Mouse (Mus musculus) 3T3-L1 (cell line): ENCODE data around the gene Cd200.
"Not testable (repeated sequence)": the region's sequence is repeated elsewhere in the genome, so short reads cannot be mapped to it uniquely, and the experiment has no call there.

Source experiments
- DNase-seq: peaks from one replicate; pipeline ENCODE4 v3.0.0-alpha.2; 2015; ENCODE audit warnings: low read depth, low spot score

Gene Cd200

DNA sequence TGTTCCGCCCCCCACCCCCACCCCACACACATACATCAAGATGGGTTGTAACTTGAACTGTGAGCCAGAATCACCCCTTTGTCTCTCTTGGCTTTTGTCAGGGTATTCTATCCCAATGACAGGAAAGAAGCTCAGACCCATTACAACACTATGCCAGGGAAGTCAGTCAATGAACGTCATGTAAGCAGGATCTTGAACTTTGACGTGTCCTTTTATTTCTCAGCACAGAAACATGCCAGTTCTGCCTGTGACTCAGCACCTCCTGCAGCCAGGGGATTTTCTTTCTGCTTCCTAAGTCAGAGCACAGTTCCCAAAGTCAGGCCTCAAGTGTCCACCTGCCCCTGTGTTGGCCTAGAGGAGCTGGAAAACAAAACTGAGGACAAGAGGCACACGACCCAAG lies 31.5 kb downstream of the Cd200 start:
- peak; percentile 78 for DNase-seq

GRCm38 (mm10) chr16:45376812-45377211 lies 32.0 kb downstream of the Cd200 start:
- no peak for DNase-seq

DNA sequence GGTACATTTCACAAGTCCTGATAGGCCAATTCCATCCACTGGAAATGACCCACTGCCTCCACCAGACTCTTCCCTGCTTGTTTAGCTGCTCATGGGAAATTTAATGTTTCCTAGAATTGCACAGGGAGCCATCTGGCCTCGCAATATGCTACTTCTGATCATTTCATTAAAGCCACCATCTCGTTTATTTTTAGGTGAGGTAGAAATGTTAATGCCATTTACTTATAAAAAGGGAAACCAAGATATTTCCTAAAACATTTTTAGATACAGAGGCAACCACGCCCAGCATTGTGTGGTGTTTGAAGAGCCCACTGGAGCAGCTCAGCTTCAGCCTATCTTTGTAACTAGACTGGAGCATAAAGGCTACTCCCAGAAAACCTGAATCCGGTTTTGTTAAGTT lies 32.6 kb downstream of the Cd200 start:
- DNase-seq: no peak

GRCm38 (mm10) chr16:45375506-45376225 lies 33.2 kb downstream of the Cd200 start:
- DNase-seq: no peak

- no peak for DNase-seq
These were observed 34.8 kb downstream of the Cd200 start for GRCm38 (mm10) chr16:45374074-45374473.

DNA sequence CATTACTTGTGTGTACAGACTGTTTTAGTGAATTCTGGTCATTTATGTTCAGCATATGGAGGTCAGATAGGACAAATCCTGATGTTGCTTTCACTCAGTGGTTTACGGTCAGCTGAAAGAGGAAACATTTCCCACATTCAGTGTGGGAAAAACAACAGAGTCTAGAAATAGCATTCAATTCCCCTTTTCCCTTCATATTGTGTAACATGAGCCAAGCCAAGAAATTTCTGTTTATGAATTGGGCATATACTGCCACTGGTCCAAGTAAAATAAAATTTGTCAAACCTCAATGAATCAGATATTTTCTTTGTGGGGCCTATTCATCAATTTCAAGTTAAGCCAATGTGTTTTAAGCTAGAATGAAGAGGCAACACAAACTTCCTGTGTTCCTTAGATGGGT lies 37.8 kb downstream of the Cd200 start:
- DNase-seq: no peak

DNA sequence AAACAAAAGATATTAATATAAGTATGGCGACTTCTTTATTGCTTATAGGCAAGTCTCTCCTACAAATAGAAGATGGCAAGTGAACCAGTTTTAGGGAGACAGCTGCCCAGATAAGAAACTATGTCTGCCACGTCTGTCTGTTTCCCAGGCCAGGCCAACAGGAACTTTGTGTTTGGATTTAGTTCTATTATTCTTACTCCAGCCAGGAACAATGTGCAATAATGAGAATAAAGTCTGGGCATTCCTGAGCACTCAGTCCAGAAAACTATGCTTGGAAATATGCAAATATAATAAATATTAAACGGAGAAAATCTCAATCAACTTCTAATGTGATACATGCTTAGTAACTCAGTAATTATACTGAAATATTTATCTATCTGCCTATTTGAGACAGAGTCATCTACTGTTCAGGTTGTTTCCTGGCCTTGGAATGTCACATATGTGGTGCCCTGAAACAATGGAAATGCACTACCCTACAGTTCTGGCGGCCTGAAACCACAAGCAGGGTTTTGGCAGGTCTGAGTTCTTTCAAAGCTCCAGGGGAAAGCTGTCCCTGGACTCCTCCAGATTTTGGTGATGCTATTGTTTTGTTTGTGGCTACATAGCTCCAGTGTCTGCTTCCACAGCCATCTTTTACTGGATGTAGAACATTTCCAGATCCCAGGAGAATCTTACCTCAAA lies 39.4 kb downstream of the Cd200 start:
- DNase-seq: peak; percentile 77

- no peak for DNase-seq
These were observed 42.7 kb downstream of the Cd200 start for GRCm38 (mm10) chr16:45366111-45366510.

GRCm38 (mm10) chr16:45365353-45365752 lies 43.5 kb downstream of the Cd200 start:
- DNase-seq: no peak

GRCm38 (mm10) chr16:45364627-45365026 lies 44.2 kb downstream of the Cd200 start:
- DNase-seq: no peak

DNA sequence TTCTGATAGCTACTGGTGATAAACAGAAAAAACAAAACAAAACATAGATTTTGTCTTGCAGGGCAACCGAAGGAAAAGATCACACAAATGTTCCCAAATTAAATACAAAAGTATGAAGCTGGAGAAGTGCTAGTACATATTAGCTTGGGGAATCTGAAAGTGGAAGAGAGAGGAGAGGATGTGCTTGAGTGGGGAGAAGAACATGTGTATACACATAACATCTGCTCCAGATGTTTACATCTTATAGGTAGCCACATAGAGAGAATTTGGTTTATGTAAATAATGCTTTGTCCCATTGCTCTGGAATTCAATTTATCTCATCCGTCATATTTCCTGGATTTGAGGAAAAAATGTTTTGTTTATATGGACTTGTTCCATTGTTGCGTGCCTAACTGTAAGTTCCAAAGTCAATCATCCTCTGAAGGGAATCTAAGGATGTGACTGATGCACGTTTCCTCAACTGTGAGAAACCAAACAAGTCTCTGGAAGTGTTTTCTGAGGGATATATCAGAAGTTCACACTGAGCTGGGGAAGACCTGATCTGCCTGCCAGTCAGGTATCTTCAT lies 45.3 kb downstream of the Cd200 start:
- no peak for DNase-seq

DNA sequence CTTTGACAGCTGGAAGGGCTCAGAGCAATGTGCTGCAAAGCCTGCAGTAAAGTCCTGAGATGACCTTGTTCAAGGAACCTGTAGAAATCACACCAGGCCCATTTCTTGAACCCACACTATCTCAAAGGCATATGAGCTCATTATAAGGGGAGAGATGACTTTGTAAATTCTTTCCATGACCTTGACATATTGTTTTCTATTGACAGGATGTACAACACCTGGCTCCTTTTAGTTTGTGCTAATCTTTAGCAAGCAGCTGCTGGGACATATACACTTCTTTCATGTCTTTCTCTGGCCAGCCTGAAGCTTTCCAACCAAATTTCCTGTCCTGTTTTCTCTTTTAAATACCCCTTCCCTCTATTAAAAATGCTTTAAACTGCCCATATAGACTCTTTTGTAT lies 47.4 kb downstream of the Cd200 start:
- no peak for DNase-seq

GRCm38 (mm10) chr16:45358441-45358840 lies 50.4 kb downstream of the Cd200 start:
- not testable (repeated sequence) for DNase-seq

GRCm38 (mm10) chr16:45357134-45357533 lies 51.7 kb downstream of the Cd200 start:
- no peak for DNase-seq

DNA sequence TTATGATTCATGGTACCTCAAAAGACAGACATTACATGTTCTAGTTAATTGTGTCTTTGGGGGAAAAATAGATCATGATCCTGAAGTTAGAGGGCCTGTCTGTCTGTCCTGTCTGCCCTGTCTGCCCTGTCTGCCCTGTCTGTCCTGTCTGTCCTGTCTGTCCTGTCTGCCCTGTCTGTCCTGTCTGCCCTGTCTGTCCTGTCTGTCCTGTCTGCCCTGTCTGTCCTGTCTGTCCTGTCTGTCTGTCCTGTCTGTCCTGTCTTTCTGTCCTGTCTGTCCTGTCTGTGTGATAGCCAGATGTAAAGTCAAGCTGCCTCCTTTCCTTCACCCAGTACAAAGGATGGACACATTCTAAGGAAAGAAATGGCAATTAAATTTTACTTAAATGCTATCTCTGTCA lies 56.0 kb downstream of the Cd200 start:
- DNase-seq: no peak

DNA sequence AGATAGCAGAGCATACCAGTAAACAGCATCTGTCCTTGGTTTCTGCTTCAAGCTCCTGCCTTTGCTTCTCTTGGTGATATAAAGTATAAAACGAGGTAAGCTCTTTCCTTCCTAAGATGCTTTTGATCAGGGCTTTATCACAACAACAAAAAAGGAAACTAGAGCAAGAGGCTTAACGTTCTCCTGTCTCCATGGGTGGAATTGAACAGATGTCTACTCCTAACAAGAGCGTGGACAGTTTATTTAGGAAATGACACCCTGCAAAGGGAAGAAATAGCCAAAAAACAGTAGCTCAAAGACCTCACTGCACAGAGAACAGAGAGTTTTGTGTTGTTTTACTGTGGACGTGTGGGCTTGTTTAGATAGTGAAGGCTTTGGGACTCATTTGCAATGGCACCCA lies 58.1 kb downstream of the Cd200 start:
- DNase-seq: no peak

GRCm38 (mm10) chr16:45349523-45350298 lies 59.1 kb downstream of the Cd200 start:
- no peak for DNase-seq

DNA sequence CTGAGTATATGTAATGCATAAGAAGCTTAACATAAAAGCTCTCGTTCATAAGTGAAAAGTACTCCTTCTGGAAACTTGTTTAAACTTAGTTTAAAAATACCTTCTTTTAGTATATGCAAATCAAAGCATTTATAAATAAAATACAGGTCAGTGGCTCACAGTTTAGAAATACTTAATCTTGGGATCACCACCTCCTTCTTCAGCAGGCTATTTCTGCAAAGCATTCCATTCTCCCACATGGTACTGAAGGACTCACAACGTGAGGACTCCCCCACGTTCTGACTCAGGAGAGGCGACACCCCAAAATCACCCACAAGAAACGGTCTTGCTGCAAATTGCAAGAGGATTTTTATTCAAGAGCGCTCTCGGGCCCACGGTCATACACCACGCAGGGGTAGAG lies 60.6 kb downstream of the Cd200 start:
- not testable (repeated sequence) for DNase-seq

DNA sequence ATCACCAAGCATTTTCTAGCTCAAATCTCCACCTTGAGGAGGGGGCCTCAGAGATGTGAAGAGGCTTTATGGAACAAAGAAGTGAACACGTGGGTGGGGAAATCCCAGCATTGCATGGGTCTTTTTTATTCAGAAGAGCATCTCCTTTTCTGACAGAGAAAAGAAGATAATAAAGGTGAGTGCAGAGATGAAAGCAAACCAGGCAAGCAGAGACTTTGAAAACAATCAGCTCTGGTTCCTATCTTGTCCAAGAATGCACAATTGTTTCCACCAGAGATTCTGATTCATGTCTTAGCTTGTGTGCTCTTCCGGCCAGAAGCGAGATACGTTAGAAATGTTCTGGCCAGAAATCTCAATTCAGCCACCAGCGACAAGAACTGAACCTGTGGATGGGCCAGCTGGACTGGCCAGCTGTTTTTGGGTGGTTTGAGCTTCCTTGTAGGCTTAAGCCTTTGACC lies 61.9 kb downstream of the Cd200 start:
- no peak for DNase-seq

DNA sequence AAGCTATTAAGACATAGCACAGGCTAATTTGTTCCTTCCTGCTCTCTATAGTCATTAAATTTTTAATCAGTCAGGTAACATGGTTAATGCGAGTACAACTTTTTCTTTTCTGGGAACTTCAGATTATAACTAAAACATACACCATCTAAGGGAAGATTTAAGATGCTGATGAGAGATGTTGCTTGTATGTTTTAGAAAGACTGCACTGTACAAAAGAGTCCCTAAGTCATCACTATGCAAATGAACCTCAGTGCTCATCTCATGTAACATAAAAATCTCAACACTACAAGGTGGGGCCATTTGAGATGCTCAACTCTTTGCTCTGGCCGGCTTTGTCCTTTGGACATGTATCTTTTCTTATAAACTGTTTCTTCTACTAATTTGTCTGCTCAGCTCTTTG lies 62.5 kb downstream of the Cd200 start:
- DNase-seq: no peak

DNA sequence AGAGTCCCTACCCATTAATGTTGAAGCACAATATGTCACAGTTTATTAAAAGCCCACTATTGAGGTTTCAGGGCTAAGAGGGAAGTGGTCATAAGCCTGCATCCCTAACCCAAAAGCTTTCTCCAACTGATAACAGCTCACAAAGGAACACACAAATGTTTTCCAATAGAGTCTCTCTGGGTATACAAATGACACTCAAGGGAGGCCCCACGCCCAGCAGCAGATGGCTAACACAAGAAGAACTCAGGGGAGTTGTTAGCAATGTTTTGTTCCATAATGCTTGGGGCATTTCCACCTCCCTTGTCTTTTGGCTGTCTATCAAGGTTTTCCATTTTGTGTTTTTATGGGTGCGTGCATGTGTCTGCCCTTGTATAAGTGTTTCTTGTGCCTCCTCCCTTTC lies 64.0 kb downstream of the Cd200 start:
- no peak for DNase-seq

DNA sequence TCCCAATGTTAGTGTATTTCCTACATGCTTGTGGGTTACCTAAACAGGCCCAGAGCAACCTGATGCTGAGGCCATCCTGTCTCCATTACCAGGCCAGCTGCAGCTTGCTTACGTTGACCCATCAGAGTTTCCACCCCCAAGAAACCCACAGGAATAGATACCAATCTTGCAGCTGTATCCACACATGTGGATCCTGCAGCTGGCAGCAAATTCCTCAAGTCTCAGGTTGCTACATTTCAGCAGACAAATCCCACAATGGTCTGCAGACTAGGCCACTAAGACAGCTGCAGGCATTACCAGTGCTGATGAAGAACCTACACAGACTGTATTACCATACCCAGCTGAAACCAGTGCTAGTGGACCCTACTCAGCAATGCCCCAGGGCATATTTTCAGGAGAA lies 72.4 kb downstream of the Cd200 start:
- peak; percentile 43 for DNase-seq
